Mouse (Mus musculus): ENCODE measurements at regions not wholly inside any gene's neighbourhood (a gene's known extent, or its start where the extent isn't known, plus 50 kb on each side); places are given as distances from the start of the nearest gene placed in this dataset.

- TF ChIP-seq CTCF (IDR thresholded peaks at IDR 0.05; ENCODE audit: low read depth): no peak
- TF ChIP-seq EP300 (IDR thresholded peaks at IDR 0.05; ENCODE audit: low read depth): no peak
Measured at GRCm38 (mm10) chr17:47199206-47199605, 169.5 kb upstream of the Mrps10 start.
